Mouse (Mus musculus): ENCODE measurements around the gene Rrbp1.

DNA sequence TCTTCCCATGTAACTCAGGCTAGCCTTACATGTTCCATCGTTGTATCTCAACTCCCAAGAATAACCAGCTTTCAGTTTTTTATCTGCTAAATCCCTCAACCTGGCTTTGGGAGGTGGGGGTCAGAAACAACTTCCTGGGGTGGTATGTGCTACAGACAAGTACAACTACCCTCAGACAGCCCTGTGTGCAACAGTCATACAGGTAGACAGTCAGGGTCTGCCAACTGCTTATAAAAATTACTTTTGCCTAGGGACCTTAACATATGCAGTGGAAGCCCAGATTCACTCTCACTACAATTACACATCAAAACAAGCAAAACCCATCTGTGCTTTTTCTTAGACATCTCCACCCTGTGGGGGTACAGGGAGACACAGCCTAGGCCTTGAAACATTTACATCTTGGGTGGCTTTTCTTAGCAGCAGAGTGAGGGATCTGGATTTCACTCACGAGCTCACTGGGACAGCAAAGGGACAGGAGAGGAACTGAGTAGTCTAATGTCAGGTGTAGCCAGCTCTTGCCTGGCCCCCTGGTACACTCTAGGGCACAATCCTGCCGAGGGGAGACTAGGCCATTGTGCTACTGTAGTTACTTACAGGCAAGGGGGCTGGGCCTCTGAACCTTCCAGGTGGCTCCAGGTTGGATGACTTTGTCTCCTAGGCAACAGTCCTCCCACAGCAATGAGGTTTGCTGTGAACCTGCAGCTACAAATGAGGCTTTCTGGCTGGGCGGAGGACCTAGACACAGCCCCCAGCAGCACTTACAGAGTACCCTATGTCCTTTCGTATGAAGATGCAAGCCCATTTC, 34.9 kb upstream of the Rrbp1 start:
- no peak for TF ChIP-seq GATA1 (IDR thresholded peaks at IDR 0.05; ENCODE audit: borderline replicate concordance, low read length)
- no peak for TF ChIP-seq FLI1 (IDR thresholded peaks at IDR 0.05; ENCODE audit: low read length)
